Mouse (Mus musculus) neutrophil, adult 83 days (primary cell): ENCODE results near the gene Ctla4. TPM values are rescaled to one million over a fixed set of nuclear protein-coding genes. Genes with fewer than 3 reads are reported as not detected.

ENCODE experiments used
- total RNA-seq, 2 experiments: library from RNA; stranded (reverse); gene quantifications; one replicate each; pipeline ENCODE4 v1.2.4; 2023

The Ctla4 gene
- total RNA-seq: not detected

DNA sequence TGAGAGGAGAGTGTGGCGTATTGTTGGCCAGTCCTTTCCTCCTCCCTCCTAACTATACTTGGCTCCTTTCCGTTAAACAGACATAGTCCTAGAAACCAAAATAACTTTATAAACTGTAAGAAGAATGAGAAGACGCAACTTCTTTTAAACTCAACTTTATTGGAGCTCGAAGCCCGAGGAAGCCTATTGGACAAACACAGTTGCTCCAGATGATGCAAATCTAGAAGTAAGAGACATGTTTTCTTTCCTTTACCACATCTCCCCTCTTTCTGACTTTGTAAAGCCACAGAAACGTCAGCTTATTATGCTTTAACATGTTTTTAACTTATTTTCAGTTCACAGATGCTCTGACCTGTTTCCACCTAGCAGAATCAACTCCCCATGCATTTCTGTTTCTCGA is at the start of gene Ctla4:
Ctla4 (plus strand) TSS at position 20 of the 400 bp plus-strand sequence.

Other genes with a start within 250 kb of the Ctla4 start
- gene Cd28, start 170.2 kb upstream of the Ctla4 start, total RNA-seq: under 1 TPM; 0.49 to 0.59 TPM
- under 1 TPM in 1 of 2 experiments, not detected in 1; 0.15 TPM for gene Icos, start 90.9 kb downstream of the Ctla4 start, total RNA-seq